Mouse (Mus musculus) left cerebral cortex, postnatal 25 days (tissue): ENCODE results near the gene Il17re. TPM values are rescaled to one million over a fixed set of nuclear protein-coding genes. Genes with fewer than 3 reads are reported as not detected.

Experiments used
- DNase-seq, 2 experiments: peaks; one replicate each; pipeline ENCODE4 v3.0.0; 2022; ENCODE audit warnings: low spot score in 2 of 2, mixed read lengths in 1 of 2
- intact Hi-C: fragments of 180-260 bp; cut with DNase I; formaldehyde crosslinking; loops from one replicate; pipeline ENCODE4 v1.15.1; 2025
- microRNA-seq, 2 experiments: library from miRNA; unstranded; fragments of <30 nt; microRNA quantifications; one replicate each; pipeline ENCODE4 v1.2.0; 2022
- total RNA-seq, 2 experiments: library from RNA; stranded (reverse); gene quantifications; 2 replicates each; pipeline ENCODE4 v1.2.3; 2021

Gene Il17re
- total RNA-seq, 2 experiments from 2014 or later, result 0.34 to 0.66 TPM

GRCm38 (mm10) chr6:113517434-113518080 is 59.3 kb downstream of the Il17re start:
- intact Hi-C loops, result no loop called here
- DNase-seq, result no peak

Small RNA genes within 50 kb of the gene (microRNA-seq; reads per million reads assigned to microRNA genes)
- 0 reads per million in 2 experiments for gene Gm24387

Other genes with a start within 250 kb of the Il17re start
- 10 to 100 TPM; 14.4 to 16.6 TPM for gene Mtmr14, start 220.6 kb upstream of the Il17re start, total RNA-seq
- gene Cpne9, start 176.2 kb upstream of the Il17re start, total RNA-seq, result 10 to 100 TPM; 65.3 to 72.2 TPM
- gene Brpf1, start 151.3 kb upstream of the Il17re start, total RNA-seq, result 10 to 100 TPM; 29.2 to 29.6 TPM
- gene Ogg1, start 131.5 kb upstream of the Il17re start, total RNA-seq, result 1 to 10 TPM; 6.0 to 6.1 TPM
- 100 to 1,000 TPM; 109 to 126 TPM for gene Camk1, start 114.5 kb upstream of the Il17re start, total RNA-seq
- 10 to 100 TPM; 48.3 to 51.5 TPM for gene Tada3, start 80.6 kb upstream of the Il17re start, total RNA-seq
- gene Arpc4, start 80.4 kb upstream of the Il17re start, total RNA-seq, result 100 to 1,000 TPM; 259 to 284 TPM
- gene Ttll3, start 69.2 kb upstream of the Il17re start, total RNA-seq, result 10 to 100 TPM; 11.5 to 13.1 TPM
- gene Rpusd3, start 39.1 kb upstream of the Il17re start, total RNA-seq, result 10 to 100 TPM; 17.0 to 21.0 TPM
- not detected for gene Cidec, start 22.7 kb upstream of the Il17re start, total RNA-seq
- gene Jagn1, start 15.9 kb upstream of the Il17re start, total RNA-seq, result 10 to 100 TPM; 40.9 to 47.4 TPM
- gene Il17rc, start 12.9 kb downstream of the Il17re start, total RNA-seq, result 1 to 10 TPM; 4.6 to 5.7 TPM
- gene Creld1, start 24.8 kb downstream of the Il17re start, total RNA-seq, result 100 to 1,000 TPM; 114 to 121 TPM
- 10 to 100 TPM; 56.2 to 57.0 TPM for gene Prrt3, start 43.4 kb downstream of the Il17re start, total RNA-seq
- 10 to 100 TPM; 82.5 to 83.2 TPM for gene Emc3, start 73.2 kb downstream of the Il17re start, total RNA-seq
- 1 to 10 TPM; 1.9 to 2.1 TPM for gene Fancd2, start 73.2 kb downstream of the Il17re start, total RNA-seq
- gene Fancd2os, start 142.2 kb downstream of the Il17re start, total RNA-seq, result under 1 TPM; 0.25 to 0.34 TPM
- gene Brk1, start 146.3 kb downstream of the Il17re start, total RNA-seq, result 100 to 1,000 TPM; 249 to 254 TPM
- gene Vhl, start 165.5 kb downstream of the Il17re start, total RNA-seq, result 10 to 100 TPM; 50.4 to 51.4 TPM
- 10 to 100 TPM; 18.5 to 21.1 TPM for gene Irak2, start 180.0 kb downstream of the Il17re start, total RNA-seq
- 10 to 100 TPM; 67.1 to 71.7 TPM for gene Tatdn2, start 238.6 kb downstream of the Il17re start, total RNA-seq